Mouse (Mus musculus) lung, embryonic 15.5 days (tissue): ENCODE results near the gene Ltbr. TPM values are rescaled to one million over a fixed set of nuclear protein-coding genes. Genes with fewer than 3 reads are reported as not detected.

Experiments
- ATAC-seq: fragments of 200-750 bp; cut with Nextera tagmentation; 2 replicates; pipeline ENCODE4 v1.8.0; 2017; ENCODE audit warnings: moderate number of reproducible peaks, borderline replicate concordance; ENCODE audit not compliant: low FRiP score, low TSS enrichment; ENCODE audit errors: extremely low read depth
- H3K27ac ChIP-seq: fragments of 300-500 bp; sonication (generic); 2 replicates; pipeline ENCODE4 v1.5.1; 2015; ENCODE audit warnings: moderate library complexity, mild to moderate bottlenecking, inconsistent platforms
- H3K27me3 ChIP-seq: fragments of 300-500 bp; sonication (generic); 2 replicates; pipeline ENCODE4 v1.6.1; 2015; ENCODE audit warnings: inconsistent platforms
- H3K36me3 ChIP-seq: fragments of 300-500 bp; sonication (generic); 2 replicates; pipeline ENCODE4 v1.6.1; 2015; ENCODE audit warnings: inconsistent platforms
- H3K4me1 ChIP-seq: fragments of 300-500 bp; sonication (generic); 2 replicates; pipeline ENCODE4 v1.6.1; 2015; ENCODE audit warnings: inconsistent platforms
- H3K4me2 ChIP-seq: fragments of 300-500 bp; sonication (generic); 2 replicates; pipeline ENCODE4 v1.6.1; 2015; ENCODE audit warnings: inconsistent platforms, mild to moderate bottlenecking, moderate library complexity
- H3K4me3 ChIP-seq: fragments of 300-500 bp; sonication (generic); 2 replicates; pipeline ENCODE4 v1.5.1; 2015; ENCODE audit warnings: mild to moderate bottlenecking, inconsistent platforms
- H3K9ac ChIP-seq: fragments of 300-500 bp; sonication (generic); 2 replicates; pipeline ENCODE4 v1.6.1; 2015; ENCODE audit warnings: inconsistent platforms
- H3K9me3 ChIP-seq: fragments of 300-500 bp; sonication (generic); 2 replicates; pipeline ENCODE4 v1.6.1; 2016; ENCODE audit warnings: inconsistent platforms
- WGBS: fragments of 180-500 bp; shearing (Covaris S2); methylation state at CpG from one replicate; pipeline ENCODE4 v1.1.7; 2015; 5-methylcytosine and 5-hydroxymethylcytosine counted together
- polyA plus RNA-seq: library from polyadenylated mRNA; unstranded; fragments of >200 nt; fragmentation: Nextera tagmentation; extraction: Ambion mirVana; gene quantifications from 2 replicates; pipeline ENCODE4 v1.2.1, GENCODE M21; 2015

Gene Ltbr
- polyA plus RNA-seq, 1 experiment from 2014 or later: 82.5 TPM

DNA sequence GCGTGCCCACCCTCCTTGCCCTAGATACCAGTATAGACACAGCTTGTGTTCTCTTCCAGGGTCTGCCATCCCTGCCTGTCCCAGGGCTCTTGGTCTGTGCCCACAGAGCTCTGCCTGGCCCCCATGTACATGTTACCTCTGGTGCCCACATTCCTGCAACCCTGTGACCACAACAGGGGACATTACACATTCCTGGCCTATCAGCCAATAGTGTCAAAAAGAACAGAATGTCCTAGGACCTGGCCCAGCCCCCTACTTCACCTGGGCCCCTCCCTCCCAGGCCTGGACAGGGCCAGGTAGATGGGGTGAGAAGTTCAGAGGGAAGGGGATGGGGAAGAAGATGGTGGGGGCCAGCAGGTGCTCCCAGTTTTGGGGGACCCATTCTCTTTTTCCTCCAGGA lies 6.6 kb upstream of the Ltbr start, which contains the start of gene Scnn1a:
Gene Scnn1a (plus strand): TSS at position 337 of the 400 bp plus-strand sequence.
- 71% methylated on average over 1 of the region's 1 CpGs for WGBS
- peak within 1 kb of the TSS; percentile 1; the same call in 1 of the 2 replicates for H3K4me3 ChIP-seq
- 0 out of 2 replicates have a peak within 1 kb of the TSS, but pooled peaks have one; percentile 22 for H3K9ac ChIP-seq
- no peaks in the 10 kb centered on the region for H3K36me3 ChIP-seq
- H3K4me2 ChIP-seq: peak within 1 kb of the TSS; percentile 39
- H3K27ac ChIP-seq: peak within 1 kb of the TSS; percentile 31; the same call in 1 of the 2 replicates
- H3K9me3 ChIP-seq: no peaks in the 10 kb centered on the region
- H3K4me1 ChIP-seq: peaks cover 32% of the 10 kb centered on the region
- peaks cover 28% of the 10 kb centered on the region for H3K27me3 ChIP-seq
- 0 out of 2 replicates have a peak, but pooled peaks have one; percentile 27 for ATAC-seq

DNA sequence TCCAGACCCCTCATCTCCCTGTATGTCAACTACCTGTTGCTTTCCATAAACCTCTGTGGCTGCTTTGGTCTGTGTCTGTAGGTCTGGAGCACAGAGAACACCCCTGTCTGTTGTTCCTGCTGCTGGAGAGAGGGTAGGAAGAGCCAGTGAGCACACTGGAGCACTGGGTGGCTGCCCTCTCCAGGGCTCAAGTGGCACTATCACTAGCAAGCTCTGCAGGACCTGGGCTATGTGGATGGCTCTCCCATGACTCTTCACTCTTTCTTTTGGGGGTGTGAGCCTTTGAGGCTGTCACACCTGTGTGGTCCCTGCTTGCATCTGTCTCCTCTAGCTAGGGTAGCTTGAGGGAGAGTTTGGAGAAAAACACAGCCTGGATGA lies 6.2 kb upstream of the Ltbr start:
- H3K27ac ChIP-seq: no peak overlapping the region
- no peaks in the 10 kb centered on the region for H3K36me3 ChIP-seq
- no peaks in the 10 kb centered on the region for H3K9me3 ChIP-seq
- no peak for ATAC-seq
- no peak overlapping the region for H3K4me3 ChIP-seq
- no peak overlapping the region for H3K4me2 ChIP-seq
- peaks cover 28% of the 10 kb centered on the region for H3K27me3 ChIP-seq
- H3K4me1 ChIP-seq: peaks cover 32% of the 10 kb centered on the region
- H3K9ac ChIP-seq: no peak overlapping the region

DNA sequence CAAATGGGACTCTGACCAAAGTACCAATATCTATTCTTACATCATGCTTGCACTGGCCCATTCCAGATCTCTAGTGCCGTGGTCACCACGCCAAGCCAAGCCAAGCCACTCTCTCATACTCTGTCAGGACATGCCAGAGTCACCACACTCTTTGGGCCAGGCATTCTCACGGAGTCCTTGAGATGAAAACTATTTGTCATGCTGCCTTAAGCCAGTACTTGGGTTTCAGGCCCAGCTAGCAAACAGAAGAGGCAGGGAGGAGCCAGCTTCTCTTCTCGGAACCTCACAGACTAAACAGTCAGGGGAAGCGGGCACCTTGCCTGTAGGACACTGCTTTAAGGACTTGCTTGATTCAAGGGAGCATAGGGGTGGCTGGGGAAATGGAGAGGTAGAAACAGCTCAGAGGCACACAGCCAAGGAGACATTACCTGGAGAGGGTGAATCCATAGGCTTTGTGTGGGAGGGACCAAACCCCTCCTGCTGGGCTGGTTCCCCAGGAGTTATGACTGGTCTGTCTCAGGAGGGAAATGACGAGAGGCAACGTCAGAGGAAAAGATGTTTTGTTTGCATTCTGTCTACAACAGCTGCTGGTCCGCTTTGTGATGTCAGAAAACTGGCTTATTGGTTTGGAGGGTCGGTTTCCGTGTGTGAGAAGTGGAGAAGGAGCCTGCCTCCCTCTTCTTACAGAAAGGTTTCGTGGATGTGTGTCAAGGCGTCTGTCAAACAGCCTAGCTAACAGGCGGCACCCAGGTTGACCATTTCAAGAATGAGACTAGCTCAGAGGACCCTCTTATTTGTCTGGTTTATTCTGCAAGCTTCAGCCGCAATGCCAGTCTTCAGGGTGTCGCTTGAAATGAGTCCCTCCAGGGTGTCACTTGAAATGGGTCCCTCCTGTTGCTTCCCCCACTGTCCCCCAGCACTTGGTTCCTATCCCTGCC lies 5.6 kb upstream of the Ltbr start:
- H3K36me3 ChIP-seq: no peaks in the 10 kb centered on the region
- H3K27ac ChIP-seq: peak overlapping the region; percentile 61
- H3K9ac ChIP-seq: no peak overlapping the region
- peaks cover 38% of the 10 kb centered on the region for H3K4me1 ChIP-seq
- peaks cover 28% of the 10 kb centered on the region for H3K27me3 ChIP-seq
- 37% methylated on average over 15 of the region's 15 CpGs for whole genome bisulfite sequencing
- no peak overlapping the region for H3K4me3 ChIP-seq
- H3K4me2 ChIP-seq: 0 out of 2 replicates have a peak overlapping the region, but pooled peaks have one; percentile 13
- ATAC-seq: no peak
- H3K9me3 ChIP-seq: no peaks in the 10 kb centered on the region

DNA sequence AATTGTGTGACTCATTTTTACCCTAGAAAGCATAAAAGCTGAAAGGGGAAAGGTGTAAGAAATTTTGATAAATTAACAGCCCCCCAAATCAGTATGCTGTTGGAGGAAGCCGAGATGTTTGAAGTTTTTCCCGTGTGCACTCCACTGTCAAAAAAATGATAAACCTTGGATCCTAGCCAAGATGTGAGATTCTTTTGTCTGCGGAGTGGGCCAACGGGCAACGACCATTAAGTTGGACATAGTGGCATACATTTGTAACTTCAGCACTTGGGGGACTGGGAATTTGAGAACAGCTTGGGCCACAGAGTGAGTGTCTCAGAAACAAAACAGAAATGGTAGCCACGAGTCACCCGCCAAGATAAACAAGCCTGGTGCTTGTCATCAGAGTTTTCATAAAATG lies 3.4 kb upstream of the Ltbr start:
- ATAC-seq: no peak
- Histone ChIP-seq H3K4me1 (peaks cover 45% of the 10 kb centered on the region), H3K27me3 (peaks cover 21% of the 10 kb centered on the region), H3K27ac (no peak overlapping the region), H3K4me2 (no peak overlapping the region), H3K9me3 (no peaks in the 10 kb centered on the region), H3K4me3 (no peak overlapping the region), H3K9ac (no peak overlapping the region), H3K36me3 (peaks cover under 1% of the 10 kb centered on the region; the same call in 1 of the 2 replicates)
- WGBS: 19% methylated on average over 7 of the region's 7 CpGs

DNA sequence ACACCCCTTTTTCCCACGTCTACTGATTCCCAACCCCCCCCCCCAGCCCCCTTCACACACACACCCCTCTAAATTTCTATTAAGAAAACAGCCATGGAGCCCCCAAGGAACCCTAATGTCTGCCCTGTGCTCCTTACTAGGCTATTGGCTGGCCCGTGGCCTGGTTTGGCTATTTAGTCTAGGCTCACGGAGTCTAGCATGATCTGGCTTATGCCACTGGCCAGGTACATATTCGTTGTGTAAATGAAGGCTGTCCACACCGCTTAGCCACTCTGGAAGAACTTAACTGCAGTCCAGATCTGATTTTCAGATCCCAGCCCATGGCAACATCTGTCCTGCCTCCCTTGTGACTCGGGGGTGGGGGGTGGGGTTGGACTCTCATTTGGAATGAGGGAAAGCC lies 1.1 kb upstream of the Ltbr start:
- Histone ChIP-seq H3K27ac (no peak overlapping the region), H3K9ac (no peak overlapping the region), H3K9me3 (no peaks in the 10 kb centered on the region), H3K4me3 (no peak overlapping the region), H3K4me1 (peaks cover 42% of the 10 kb centered on the region), H3K4me2 (no peak overlapping the region), H3K27me3 (no peaks in the 10 kb centered on the region; the same call in 1 of the 2 replicates), H3K36me3 (peaks cover 15% of the 10 kb centered on the region; the same call in 1 of the 2 replicates)
- WGBS: 76% methylated on average over 6 of the region's 6 CpGs
- no peak for ATAC-seq

DNA sequence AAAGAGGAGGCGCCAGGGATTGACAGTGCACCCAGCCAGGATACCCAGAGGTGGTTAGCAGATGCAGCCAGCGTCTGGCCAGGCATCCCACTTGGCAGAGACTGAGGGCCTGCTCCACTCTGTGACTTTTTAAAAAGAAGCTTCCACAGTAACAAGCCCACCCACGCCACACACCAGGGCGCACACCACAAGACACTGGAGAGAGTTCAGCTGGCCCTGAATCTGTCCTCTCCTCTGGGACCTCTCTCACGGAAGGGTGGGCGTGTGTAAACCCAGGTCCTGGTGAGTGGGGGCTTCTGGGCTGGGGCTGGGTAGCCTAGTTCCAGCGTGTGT lies 512 bp upstream of the Ltbr start:
- H3K9me3 ChIP-seq: no peaks in the 10 kb centered on the region
- WGBS: 46% methylated on average over 7 of the region's 7 CpGs
- H3K27me3 ChIP-seq: no peaks in the 10 kb centered on the region
- peak overlapping the region; percentile 72 for H3K4me2 ChIP-seq
- peaks cover 20% of the 10 kb centered on the region; the same call in 1 of the 2 replicates for H3K36me3 ChIP-seq
- H3K4me3 ChIP-seq: peak overlapping the region; percentile 81
- peak overlapping the region; percentile 67 for H3K27ac ChIP-seq
- peak overlapping the region; percentile 97 for H3K9ac ChIP-seq
- no peak; the same call in none of the 2 replicates for ATAC-seq
- H3K4me1 ChIP-seq: peaks cover 40% of the 10 kb centered on the region

DNA sequence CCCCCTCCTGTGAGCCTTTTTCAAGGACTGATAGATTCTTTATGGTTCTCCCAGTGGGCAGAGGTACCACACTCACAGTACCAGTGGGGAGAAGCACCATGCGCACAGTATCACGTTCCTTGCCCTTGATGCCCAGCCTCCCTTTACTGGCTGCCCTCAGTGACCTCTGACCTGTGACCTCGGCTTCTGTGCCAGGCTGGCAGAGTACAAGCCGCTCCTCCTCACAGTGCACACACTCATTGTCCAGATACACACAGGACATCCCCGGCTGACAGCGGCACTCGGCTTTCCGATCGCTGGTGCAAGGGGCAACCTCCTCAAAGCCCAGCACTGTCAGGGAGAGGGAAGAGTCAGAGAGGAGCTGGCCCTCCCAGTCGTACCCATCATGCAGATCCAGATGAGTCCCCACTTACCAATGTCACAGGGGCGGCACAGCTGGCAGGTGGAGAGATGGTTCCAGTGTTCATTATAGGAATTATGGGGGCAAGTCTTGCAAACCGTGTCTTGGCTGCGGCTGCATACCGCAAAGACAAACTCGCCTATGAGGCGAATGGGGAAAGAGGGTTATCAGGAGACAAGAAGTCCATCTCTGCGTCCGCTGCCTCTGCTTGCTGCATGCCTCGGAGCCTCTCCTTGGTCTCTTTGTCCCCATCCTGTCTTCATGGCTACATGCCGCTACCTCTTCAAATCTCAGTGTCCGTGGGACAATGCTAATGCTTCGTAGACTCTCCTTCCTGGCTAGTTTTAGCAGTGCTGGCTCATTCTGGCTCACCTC lies 917 bp downstream of the Ltbr start:
- no peak for ATAC-seq
- Histone ChIP-seq H3K9me3 (no peaks in the 10 kb centered on the region), H3K4me2 (peak overlapping the region; percentile 72), H3K27me3 (no peaks in the 10 kb centered on the region), H3K36me3 (peaks cover 33% of the 10 kb centered on the region; the same call in 1 of the 2 replicates), H3K9ac (peak overlapping the region; percentile 97), H3K27ac (peak overlapping the region; percentile 77; the same call in 1 of the 2 replicates), H3K4me3 (peak overlapping the region; percentile 81), H3K4me1 (peaks cover 43% of the 10 kb centered on the region)
- 42% methylated on average over 22 of the region's 22 CpGs for WGBS

DNA sequence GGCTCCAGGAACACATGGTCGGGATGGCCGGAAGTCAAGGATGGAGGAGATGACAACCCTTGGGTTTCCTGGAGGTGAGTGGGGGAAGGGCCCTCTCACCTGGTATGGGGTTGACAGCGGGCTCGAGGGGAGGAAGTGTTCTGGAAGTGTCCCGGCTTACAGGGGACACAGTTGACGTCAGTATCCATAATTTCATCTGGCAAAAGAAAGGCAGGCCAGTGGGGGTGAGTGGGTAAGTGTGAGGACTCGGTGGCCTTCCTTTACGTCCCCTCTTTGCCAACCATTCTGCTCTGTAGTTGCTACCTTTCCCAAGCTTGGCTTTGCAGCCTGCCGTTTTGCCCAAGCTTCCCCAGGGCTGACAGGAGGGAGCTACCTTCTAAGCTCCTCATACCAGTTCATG lies 1.5 kb downstream of the Ltbr start:
- no peaks in the 10 kb centered on the region for H3K27me3 ChIP-seq
- H3K4me3 ChIP-seq: peak overlapping the region; percentile 81
- 69% methylated on average over 9 of the region's 9 CpGs for WGBS
- no peak for ATAC-seq
- no peak overlapping the region for H3K27ac ChIP-seq
- H3K9ac ChIP-seq: 0 out of 2 replicates have a peak overlapping the region, but pooled peaks have one; percentile 97
- no peaks in the 10 kb centered on the region for H3K9me3 ChIP-seq
- peaks cover 36% of the 10 kb centered on the region for H3K36me3 ChIP-seq
- H3K4me1 ChIP-seq: peaks cover 40% of the 10 kb centered on the region
- H3K4me2 ChIP-seq: peak overlapping the region; percentile 72

DNA sequence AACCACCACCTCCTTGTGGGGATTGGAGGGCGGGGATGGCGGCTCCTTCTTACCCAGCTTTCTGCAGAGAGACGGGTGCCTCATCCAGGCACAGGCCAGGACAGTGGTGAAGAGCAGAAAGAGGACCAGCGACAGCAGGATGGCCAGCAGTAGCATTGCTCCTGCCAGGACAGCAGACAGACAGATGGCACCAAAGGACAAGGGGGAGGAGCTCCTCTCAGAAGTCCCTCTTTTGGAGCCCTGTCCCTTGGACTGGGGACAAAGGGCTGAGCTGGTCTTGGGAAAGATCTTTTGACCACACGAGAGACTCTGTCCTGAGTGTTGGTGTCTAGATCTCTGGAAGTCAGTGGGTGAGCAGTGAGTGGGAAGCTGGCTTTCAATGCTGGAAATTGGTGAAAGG lies 4.3 kb downstream of the Ltbr start:
- Histone ChIP-seq H3K4me3 (no peak overlapping the region), H3K36me3 (peaks cover 54% of the 10 kb centered on the region), H3K27ac (no peak overlapping the region), H3K9me3 (no peaks in the 10 kb centered on the region), H3K27me3 (no peaks in the 10 kb centered on the region), H3K4me2 (no peak overlapping the region), H3K4me1 (peaks cover 35% of the 10 kb centered on the region), H3K9ac (no peak overlapping the region)
- WGBS: 51% methylated on average over 5 of the region's 5 CpGs
- no peak for ATAC-seq

DNA sequence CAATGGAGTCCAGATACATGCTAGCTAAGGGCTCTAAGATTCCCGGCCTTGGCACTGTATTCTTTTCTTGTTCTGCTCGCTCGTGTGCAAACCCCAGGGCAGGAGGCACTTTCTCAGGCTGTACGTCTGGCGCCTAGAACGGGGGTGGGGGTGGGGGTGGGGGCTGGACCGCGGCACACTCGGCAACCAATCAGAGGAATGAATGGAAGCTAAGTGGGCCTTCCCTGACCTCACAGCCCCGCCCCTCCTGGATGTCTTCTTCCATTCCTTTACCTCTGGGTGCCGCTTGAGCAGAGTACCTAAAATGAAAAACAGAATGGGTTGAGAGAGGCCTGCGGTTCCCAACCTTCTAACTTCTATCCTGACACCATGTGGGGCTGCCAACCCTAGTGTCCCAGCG lies 4.8 kb downstream of the Ltbr start:
- no peak for ATAC-seq
- Histone ChIP-seq H3K4me1 (peaks cover 31% of the 10 kb centered on the region), H3K36me3 (peaks cover 54% of the 10 kb centered on the region), H3K4me2 (no peak overlapping the region; the same call in 1 of the 2 replicates), H3K9ac (no peak overlapping the region), H3K27me3 (no peaks in the 10 kb centered on the region), H3K9me3 (no peaks in the 10 kb centered on the region), H3K4me3 (no peak overlapping the region), H3K27ac (no peak overlapping the region)
- WGBS: 25% methylated on average over 13 of the region's 13 CpGs

DNA sequence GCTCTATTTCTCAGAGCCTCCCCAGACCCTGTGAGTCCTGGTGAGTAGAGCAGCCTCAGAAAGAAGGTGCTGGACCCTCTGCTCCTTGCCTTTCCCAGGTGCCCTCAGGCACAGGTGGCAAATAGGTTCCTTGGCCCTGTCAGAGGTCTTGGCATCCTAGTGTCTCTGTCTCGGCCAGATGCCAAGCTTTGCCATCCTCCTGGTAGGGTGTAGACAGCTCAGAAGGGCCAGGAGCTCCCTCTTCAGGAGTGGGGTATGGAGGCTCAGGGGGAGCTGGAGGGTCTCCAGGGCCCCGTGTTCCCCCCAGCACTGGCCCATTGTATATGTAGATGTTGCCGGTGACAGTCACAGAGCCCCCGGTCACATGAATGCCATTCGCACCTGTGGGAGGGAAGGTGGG lies 6.6 kb downstream of the Ltbr start:
- Histone ChIP-seq H3K4me1 (peaks cover 32% of the 10 kb centered on the region), H3K9ac (no peak overlapping the region), H3K27me3 (no peaks in the 10 kb centered on the region), H3K9me3 (no peaks in the 10 kb centered on the region), H3K36me3 (peaks cover 54% of the 10 kb centered on the region), H3K4me3 (no peak overlapping the region), H3K4me2 (no peak overlapping the region), H3K27ac (no peak overlapping the region)
- ATAC-seq: no peak
- WGBS: 90% methylated on average over 5 of the region's 5 CpGs
